Mouse (Mus musculus): ENCODE measurements around the gene Wfdc5. TPM values are rescaled to one million over a fixed set of nuclear protein-coding genes. Genes with fewer than 3 reads are reported as not detected.
"Not testable (repeated sequence)": the region's sequence is repeated elsewhere in the genome, so short reads cannot be mapped to it uniquely, and the experiment has no call there.

Gene Wfdc5
- not detected in 2 replicates for polyA plus RNA-seq (2012; ENCODE audit: insufficient read depth, insufficient read length, missing spikeins)

GRCm38 (mm10) chr2:164182692-164183255 is at the start of gene Wfdc5:
Gene Wfdc5, minus strand, starts transcription at chr2:164182742.
- Histone ChIP-seq H3K4me3 (ENCODE audit: insufficient read depth, low read length) (no peak within 1 kb of the TSS), H3K27ac (ENCODE audit: insufficient read depth, low read depth, low read length) (no peak within 1 kb of the TSS), H3K4me1 (ENCODE audit: control insufficient read depth, insufficient read depth, low read length) (no peaks in the 10 kb centered on the region)
- TF ChIP-seq POLR2A (IDR thresholded peaks at IDR 0.05; ENCODE audit: borderline replicate concordance, low read depth, low read length), result no peak
- TF ChIP-seq CTCF (IDR thresholded peaks at IDR 0.05; ENCODE audit: low read depth, low read length), result no peak

GRCm38 (mm10) chr2:164228361-164229070 is 46.0 kb upstream of the Wfdc5 start:
- H3K4me3 ChIP-seq (ENCODE audit: insufficient read depth, low read length), result no peak overlapping the region
- no peak overlapping the region for H3K27ac ChIP-seq (ENCODE audit: insufficient read depth, low read depth, low read length)
- H3K4me1 ChIP-seq (ENCODE audit: control insufficient read depth, insufficient read depth, low read length), result no peaks in the 10 kb centered on the region
- no peak for TF ChIP-seq POLR2A (IDR thresholded peaks at IDR 0.05; ENCODE audit: borderline replicate concordance, low read depth, low read length)
- TF ChIP-seq CTCF (IDR thresholded peaks at IDR 0.05; ENCODE audit: low read depth, low read length), result no peak

GRCm38 (mm10) chr2:164221522-164221921 is 39.0 kb upstream of the Wfdc5 start, which contains the start of gene Wfdc15b:
Gene Wfdc15b, minus strand, starts transcription at chr2:164221660.
- H3K4me3 ChIP-seq (ENCODE audit: insufficient read depth, low read length), result no peak within 1 kb of the TSS
- H3K27ac ChIP-seq (ENCODE audit: insufficient read depth, low read depth, low read length), result no peak within 1 kb of the TSS
- TF ChIP-seq POLR2A (IDR thresholded peaks at IDR 0.05; ENCODE audit: borderline replicate concordance, low read depth, low read length), result no peak
- no peak for TF ChIP-seq CTCF (IDR thresholded peaks at IDR 0.05; ENCODE audit: low read depth, low read length)
- H3K4me1 ChIP-seq (ENCODE audit: control insufficient read depth, insufficient read depth, low read length), result no peaks in the 10 kb centered on the region

GRCm38 (mm10) chr2:164219295-164219694 is 36.8 kb upstream of the Wfdc5 start:
- H3K4me3 ChIP-seq (ENCODE audit: insufficient read depth, low read length), result no peak overlapping the region
- H3K4me1 ChIP-seq (ENCODE audit: control insufficient read depth, insufficient read depth, low read length), result no peaks in the 10 kb centered on the region
- H3K27ac ChIP-seq (ENCODE audit: insufficient read depth, low read depth, low read length), result no peak overlapping the region
- TF ChIP-seq POLR2A (IDR thresholded peaks at IDR 0.05; ENCODE audit: borderline replicate concordance, low read depth, low read length) (no peak), CTCF (IDR thresholded peaks at IDR 0.05; ENCODE audit: low read depth, low read length) (no peak)

- no peak overlapping the region for H3K27ac ChIP-seq (ENCODE audit: insufficient read depth, low read depth, low read length)
- H3K4me3 ChIP-seq (ENCODE audit: insufficient read depth, low read length), result no peak overlapping the region
- TF ChIP-seq POLR2A (IDR thresholded peaks at IDR 0.05; ENCODE audit: borderline replicate concordance, low read depth, low read length) (no peak), CTCF (IDR thresholded peaks at IDR 0.05; ENCODE audit: low read depth, low read length) (no peak)
- no peaks in the 10 kb centered on the region for H3K4me1 ChIP-seq (ENCODE audit: control insufficient read depth, insufficient read depth, low read length)
Observed at GRCm38 (mm10) chr2:164212711-164213110, 30.2 kb upstream of the Wfdc5 start.

- Histone ChIP-seq H3K4me1 (ENCODE audit: control insufficient read depth, insufficient read depth, low read length) (no peaks in the 10 kb centered on the region), H3K4me3 (ENCODE audit: insufficient read depth, low read length) (no peak overlapping the region), H3K27ac (ENCODE audit: insufficient read depth, low read depth, low read length) (no peak overlapping the region)
- no peak for TF ChIP-seq POLR2A (IDR thresholded peaks at IDR 0.05; ENCODE audit: borderline replicate concordance, low read depth, low read length)
- no peak for TF ChIP-seq CTCF (IDR thresholded peaks at IDR 0.05; ENCODE audit: low read depth, low read length)
Observed at GRCm38 (mm10) chr2:164210892-164211291, 28.4 kb upstream of the Wfdc5 start.

- H3K4me1 ChIP-seq (ENCODE audit: control insufficient read depth, insufficient read depth, low read length), result no peaks in the 10 kb centered on the region
- no peak overlapping the region for H3K4me3 ChIP-seq (ENCODE audit: insufficient read depth, low read length)
- no peak for TF ChIP-seq POLR2A (IDR thresholded peaks at IDR 0.05; ENCODE audit: borderline replicate concordance, low read depth, low read length)
- TF ChIP-seq CTCF (IDR thresholded peaks at IDR 0.05; ENCODE audit: low read depth, low read length), result no peak
- H3K27ac ChIP-seq (ENCODE audit: insufficient read depth, low read depth, low read length), result no peak overlapping the region
Observed at GRCm38 (mm10) chr2:164206676-164207075, 24.1 kb upstream of the Wfdc5 start.

- not testable (repeated sequence) for H3K4me3 ChIP-seq (ENCODE audit: insufficient read depth, low read length); H3K4me1 ChIP-seq (ENCODE audit: control insufficient read depth, insufficient read depth, low read length); H3K27ac ChIP-seq (ENCODE audit: insufficient read depth, low read depth, low read length)
Observed at GRCm38 (mm10) chr2:164206011-164206410, 23.5 kb upstream of the Wfdc5 start.

GRCm38 (mm10) chr2:164199626-164200327 is 17.2 kb upstream of the Wfdc5 start, which contains the start of gene Wfdc15a:
Gene Wfdc15a, minus strand, starts transcription at chr2:164200130.
- H3K4me1 ChIP-seq (ENCODE audit: control insufficient read depth, insufficient read depth, low read length), result no peaks in the 10 kb centered on the region
- no peak within 1 kb of the TSS for H3K4me3 ChIP-seq (ENCODE audit: insufficient read depth, low read length)
- no peak for TF ChIP-seq POLR2A (IDR thresholded peaks at IDR 0.05; ENCODE audit: borderline replicate concordance, low read depth, low read length)
- TF ChIP-seq CTCF (IDR thresholded peaks at IDR 0.05; ENCODE audit: low read depth, low read length), result no peak
- no peak within 1 kb of the TSS for H3K27ac ChIP-seq (ENCODE audit: insufficient read depth, low read depth, low read length)

GRCm38 (mm10) chr2:164196700-164196990 is 14.1 kb upstream of the Wfdc5 start:
- Histone ChIP-seq H3K4me1 (ENCODE audit: control insufficient read depth, insufficient read depth, low read length) (no peaks in the 10 kb centered on the region), H3K4me3 (ENCODE audit: insufficient read depth, low read length) (no peak overlapping the region), H3K27ac (ENCODE audit: insufficient read depth, low read depth, low read length) (no peak overlapping the region)
- TF ChIP-seq POLR2A (IDR thresholded peaks at IDR 0.05; ENCODE audit: borderline replicate concordance, low read depth, low read length) (no peak), CTCF (IDR thresholded peaks at IDR 0.05; ENCODE audit: low read depth, low read length) (no peak)
